Mouse (Mus musculus): ENCODE measurements around the gene Akap6.

Akap6 gene

DNA sequence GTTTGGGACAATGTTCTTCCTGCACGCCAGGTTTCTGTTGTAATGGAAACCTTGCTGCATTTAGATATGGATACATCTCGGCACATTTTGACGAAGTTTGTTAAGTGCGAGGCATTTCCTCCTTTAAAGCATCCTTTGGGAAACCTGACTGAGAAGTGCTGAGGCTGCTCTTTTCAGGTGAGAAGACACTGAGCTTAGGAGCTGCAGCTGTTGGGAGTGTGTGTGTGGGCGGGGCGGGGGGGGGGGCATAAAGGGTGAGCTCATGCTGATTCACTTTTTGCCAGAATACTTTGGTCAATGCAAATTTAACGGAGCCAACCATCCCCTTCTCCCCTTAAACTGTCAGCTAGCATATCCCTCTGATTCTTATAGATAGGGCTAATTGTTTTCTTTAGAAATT, 81.9 kb downstream of the Akap6 start:
- no peak for DNase-seq (ENCODE audit: low spot score)

DNA sequence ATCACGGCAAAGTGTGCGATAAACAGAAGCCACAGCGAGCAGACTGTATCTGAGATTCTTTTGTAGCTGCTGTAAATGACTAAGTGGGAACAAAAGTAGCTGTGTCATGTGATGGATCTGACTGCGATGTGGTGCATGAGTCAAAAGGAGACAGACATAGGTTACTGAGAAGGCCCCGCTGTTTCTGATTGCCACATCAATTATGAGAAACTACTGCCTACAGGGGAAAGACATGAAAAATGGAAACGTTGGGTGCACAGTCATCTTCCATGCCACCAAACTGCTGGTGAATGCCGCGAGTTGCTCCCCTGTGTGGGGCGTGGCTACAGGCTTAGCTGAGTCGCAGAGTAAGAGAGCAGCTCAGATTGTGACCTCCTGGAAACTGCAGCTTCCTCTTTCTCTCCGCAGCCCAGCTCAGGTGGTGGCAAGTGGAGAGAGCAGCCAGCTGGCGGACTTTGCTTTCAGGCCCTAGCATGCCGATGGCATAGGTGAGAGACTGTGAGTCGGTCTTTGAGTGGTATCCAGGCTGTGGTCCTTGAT, 83.8 kb downstream of the Akap6 start:
- DNase-seq (ENCODE audit: low spot score): no peak

DNA sequence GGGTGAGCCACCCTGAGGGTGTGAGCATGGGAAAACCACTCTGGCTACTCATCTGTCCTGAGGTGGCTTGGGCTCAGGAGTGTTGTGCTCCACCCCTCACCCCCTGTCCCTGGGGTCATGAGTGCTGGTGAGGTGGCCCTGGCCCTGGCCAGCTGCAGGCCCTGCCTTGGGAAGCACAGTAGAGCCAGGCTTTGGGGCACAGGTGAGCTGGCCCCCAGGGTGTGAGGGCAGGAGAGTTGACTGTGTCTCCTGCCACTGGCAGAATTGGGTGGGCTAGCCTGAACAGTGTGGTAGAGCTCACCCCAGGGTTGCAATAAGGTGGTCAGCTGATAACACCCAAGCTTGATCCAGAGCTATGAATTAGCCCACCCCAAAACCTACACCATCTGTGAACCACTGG, 86.0 kb downstream of the Akap6 start:
- DNase-seq (ENCODE audit: low spot score): no peak

DNA sequence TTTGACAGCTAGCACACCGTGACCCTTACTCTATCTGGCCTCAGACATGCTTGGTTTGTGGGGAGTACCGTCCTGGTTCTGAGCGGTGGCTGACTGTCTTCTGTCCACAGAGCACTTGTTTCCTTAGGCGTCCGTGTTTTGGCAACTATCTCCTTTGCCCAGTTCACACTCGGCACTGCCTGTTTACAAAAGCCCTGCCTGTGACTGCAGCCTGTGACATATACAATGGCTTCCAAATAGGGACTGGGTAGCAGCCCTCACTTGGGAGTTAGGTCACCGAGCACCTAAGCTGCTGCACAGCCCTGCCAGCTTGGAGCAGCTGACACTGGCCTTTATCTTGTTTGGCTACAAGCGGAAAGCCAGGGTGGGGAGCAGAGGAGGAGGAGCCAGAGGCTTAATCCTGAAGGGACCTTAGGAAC, 91.2 kb downstream of the Akap6 start:
- no peak for DNase-seq (ENCODE audit: low spot score)

DNA sequence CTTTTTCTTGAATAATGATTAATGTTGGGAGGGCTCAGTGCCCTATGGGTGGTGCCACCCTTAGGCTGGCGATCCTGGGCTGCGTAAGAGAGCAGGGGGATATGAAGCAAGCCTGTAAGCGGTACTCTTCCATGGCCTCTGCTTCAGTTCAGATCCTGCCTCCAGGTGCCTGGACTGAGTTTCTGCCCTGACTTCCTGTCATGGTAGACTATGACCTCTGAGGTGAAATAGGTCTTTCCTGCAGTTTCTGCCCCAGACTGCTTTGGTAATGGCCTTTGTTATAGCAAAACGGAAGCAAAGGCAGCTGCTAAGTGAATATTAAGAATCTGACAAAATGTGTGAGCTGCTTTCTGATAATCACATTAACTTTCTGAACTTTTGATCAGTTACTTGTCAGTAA, 94.9 kb downstream of the Akap6 start:
- DNase-seq (ENCODE audit: low spot score): no peak

DNA sequence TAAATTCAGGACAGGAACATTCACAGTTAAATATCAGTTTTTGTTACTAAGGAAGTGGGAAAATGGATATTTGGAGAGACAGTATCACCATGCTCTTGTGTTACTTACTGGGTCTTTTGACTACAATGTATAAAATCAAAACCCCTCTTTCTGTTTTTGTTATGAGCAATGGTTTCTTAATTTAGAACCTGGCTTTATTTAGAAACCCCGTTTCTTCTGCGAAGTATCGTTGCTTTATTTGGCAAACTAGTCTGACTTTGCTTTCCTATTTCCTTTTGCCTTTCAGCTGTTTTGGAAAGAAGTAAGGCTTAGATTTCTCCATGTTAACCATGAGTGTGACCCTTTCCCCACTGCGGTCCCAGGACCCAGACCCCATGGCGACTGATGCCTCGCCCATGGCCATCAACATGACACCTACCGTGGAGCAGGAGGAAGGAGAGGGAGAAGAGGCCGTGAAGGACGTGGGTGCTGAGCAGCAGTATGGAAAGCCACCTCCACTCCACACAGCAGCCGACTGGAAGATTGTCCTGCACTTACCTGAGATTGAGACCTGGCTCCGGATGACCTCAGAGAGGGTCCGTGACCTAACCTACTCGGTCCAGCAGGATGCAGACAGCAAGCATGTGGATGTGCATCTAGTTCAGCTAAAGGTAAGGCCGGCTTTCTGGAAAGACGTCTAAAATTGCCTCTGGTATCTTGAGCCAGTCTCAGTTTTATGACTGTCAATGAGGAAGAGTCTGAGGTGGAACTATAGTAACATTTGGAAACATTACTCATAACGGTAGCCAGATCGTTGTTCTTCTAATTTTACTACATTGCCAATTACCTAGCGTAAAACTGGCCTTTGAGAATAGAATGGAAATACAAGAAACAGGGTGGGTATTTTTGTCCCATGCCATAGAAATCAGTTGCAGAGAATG, 96.6 kb downstream of the Akap6 start:
- no peak for DNase-seq (ENCODE audit: low spot score)

DNA sequence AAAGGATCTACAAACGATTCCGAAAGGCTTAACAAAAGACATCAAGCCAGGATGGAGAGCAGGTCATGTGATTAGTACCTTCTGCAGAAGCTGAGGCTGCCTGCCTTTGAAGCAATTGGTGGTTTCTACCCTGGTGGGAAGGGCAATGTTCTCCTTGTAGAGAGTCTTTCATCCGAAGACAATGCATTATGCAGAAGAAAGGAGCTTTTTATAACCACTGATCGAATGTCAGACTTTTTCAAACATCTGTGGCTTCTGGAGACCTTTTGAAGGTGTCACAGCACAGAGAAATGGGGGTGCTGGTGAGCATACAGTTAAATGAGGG, 97.2 kb downstream of the Akap6 start:
- DNase-seq (ENCODE audit: low spot score): no peak

DNA sequence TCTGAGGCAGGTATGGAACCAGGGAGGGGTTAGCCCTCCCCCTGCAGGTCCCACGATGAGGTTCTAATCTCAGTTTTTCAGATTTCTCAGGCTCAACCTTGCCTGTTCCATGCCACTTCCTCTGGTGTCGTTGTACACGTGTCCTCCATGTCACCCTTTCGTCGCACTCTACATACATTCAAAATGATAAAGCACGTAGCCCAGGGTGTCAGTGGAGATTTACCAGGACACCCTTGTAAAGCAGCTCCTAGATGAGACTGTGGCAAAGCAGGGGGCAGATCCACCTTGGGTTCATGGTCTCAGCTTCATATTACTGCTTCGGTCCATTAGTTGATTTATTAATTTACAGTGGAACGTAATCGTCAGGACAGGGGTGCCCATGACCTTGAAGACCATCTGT, 100.5 kb downstream of the Akap6 start:
- no peak for DNase-seq (ENCODE audit: low spot score)

DNA sequence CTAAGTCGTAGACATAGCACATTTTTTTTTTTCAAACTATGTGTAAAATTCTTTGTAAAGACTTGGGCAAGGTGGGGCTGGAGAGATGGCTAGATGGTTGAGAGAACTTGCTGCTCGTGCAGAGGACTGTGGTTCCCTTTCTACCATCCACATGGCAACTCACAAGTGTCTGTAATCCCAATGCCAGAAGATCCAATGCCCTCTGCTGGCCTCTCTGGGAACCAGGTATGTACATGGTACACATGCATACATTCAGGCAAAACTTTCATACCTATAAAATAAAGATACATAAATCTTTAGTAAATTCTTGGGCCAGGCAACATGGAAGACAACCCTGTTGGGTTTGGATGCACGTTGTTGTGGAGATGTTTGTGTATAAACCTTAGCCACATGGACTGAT, 107.1 kb downstream of the Akap6 start:
- DNase-seq (ENCODE audit: low spot score): no peak

DNA sequence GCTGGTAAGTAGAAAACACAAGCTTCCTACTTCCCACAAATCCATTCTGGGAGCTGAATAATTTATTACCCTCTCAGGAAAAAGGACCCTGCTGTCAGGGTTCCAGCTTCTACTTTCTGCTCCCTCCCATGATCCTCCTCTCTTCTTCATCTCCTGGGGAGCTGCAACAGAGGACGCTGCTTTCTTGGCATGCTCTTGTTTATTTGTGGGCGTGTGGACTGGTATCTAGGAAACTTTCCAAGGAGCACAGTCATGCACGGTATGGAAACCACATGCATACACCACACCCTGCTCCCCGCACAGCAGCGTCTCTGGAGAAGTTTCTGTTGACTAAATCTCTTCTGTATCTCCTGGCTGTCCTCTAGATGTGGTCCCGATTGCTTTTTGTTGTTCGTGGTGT, 119.4 kb downstream of the Akap6 start:
- no peak for DNase-seq (ENCODE audit: low spot score)

DNA sequence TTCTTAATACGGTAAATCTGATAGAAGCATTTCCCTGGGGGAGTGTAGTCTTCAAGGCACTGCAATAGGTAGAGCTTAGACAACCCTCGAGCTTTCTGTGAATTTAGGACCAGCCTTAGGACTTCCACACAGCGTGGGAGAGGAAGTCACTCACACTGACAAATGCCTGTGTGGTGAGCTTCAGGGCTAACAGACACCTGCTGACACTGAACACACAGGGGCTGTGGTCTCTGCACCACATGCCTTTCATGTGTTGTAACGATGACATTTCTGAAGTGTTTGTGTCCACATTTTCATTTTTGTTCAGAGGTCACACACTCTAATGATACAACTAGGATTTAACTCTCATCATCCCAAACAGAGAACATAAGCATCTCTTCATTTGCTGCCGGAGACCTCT, 125.6 kb downstream of the Akap6 start:
- DNase-seq (ENCODE audit: low spot score): no peak

DNA sequence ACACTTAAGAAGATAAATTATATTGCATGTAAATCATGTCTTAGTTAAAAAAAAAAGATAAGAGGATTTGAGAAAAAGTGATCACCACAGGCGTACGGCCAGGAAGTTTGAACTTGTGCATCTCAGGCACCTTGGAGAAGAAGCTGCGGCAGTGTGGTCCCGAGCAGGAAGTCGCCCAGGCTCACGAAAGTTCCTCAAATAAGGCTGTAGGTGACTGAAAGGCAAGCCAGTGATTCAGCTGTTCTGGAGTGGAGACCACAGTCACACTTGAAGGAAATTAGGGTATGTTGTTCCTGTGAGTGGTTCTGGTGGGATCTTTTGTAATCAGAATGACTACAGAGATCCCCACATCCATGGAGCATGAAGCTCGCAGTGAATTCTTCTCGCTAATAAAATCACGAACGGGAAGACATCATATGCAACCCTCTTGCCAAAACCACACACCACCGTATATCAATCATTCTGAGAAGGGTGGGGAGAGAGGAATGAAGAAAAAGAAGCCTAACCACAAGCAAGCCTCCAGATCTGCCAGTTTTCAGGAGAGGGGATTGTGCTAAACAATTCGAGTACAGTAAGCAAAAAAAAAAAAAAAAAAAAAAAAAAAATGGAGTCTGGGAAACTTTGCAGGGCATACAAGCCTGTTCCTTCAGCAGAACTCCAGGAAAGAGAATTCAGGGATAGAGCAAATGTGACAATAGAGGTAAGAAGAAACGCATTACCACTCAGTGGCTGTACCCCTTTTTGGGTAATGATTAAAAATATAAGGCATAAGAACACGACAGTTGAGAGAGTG, 130.0 kb downstream of the Akap6 start:
- DNase-seq (ENCODE audit: low spot score): no peak

DNA sequence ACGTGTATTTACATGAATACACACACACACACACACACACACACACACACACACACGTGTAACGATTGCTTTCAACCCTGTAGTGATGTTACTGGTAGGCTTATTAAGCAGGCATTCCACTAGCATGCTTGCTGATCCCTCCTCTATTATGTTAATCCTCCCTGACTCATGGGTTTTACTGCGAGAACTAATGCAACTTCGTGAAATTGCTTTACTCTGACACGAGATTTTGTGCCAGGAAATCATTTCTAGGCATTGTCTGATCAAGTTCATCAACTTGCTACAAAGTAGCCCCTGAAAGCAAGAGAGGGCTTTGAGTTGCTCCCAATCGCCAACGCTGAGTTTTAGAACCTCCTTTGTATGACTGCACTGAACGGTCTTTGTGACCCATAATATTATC, 132.6 kb downstream of the Akap6 start:
- no peak for DNase-seq (ENCODE audit: low spot score)

DNA sequence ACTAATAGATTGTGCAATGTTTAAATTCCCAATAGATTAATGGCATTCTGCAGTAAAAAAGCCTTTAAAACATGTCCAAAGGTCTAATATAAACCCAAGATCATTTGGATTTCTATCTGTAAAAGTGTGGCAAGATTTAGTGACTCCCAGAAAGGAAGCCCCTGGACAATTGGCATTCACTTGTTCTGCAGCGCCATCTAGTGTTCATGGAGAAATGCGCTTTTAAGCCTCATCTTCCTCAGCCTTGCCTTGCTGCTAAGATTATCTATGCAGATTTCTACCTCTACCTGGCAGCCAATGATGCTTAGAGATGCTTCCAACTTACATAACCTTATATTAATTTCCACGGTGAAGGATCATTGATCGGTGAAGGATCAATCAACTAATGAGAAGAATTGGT, 133.0 kb downstream of the Akap6 start:
- DNase-seq (ENCODE audit: low spot score): no peak

DNA sequence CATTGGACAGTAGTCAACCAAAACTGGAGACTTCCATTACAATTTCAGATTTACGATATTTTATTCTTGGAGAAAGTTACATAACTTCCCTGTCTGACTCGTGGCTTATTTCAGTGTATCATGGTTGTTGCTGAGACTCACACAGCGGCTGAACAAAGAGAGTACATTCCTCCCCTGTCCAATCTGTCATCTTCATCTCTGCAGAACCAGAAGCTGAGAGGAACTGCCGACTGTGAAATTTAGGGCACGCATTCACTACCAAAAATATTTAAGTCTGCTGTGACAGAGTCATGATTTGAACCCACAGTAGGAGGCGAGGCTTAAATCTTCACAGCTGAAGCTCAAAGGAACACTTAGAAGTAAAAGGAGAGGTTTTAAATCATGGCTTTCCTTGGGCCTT, 134.0 kb downstream of the Akap6 start:
- no peak for DNase-seq (ENCODE audit: low spot score)

DNA sequence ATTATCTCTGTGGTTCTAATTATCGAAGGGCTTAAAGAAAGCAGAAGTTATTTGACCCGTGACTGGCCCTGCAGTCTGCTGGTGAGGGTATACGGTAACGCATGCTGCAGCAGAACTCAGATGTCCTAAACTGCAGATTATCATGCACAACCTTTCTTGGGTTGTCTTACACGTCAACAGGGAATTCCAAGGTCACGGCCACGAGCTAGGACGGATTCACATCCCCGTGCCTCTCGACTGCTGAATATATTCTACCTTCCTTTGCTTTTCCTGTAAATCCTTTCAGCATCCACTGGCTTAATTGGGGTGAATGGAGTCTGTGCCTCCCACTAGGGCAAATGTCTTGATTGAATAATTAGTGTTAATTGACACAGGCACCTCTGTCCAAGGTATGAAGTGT, 134.9 kb downstream of the Akap6 start:
- DNase-seq (ENCODE audit: low spot score): no peak

DNA sequence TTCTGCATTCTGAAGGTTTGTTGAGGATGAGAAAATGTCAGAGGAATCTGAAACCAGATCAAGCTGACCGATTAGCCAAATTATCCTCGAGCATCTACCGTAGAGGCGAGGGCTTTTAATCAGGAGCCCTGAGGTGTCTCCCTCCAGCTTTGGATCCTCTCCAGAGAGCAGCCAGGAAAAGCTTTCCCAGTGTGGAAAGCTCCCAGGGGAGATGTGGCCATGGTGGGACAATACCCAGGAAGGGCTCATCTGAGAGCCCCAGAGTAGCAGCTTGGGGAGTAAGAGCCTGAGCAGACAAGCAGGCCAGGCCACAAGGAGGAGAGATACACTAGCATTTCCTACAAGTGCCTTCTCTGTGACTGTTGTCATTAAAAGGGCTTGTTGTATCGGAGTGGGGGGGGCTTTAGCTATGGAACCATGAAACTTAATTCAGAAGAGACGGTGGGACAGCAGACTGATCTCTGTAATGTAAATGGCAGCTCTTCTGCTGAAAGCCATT, 135.6 kb downstream of the Akap6 start:
- no peak for DNase-seq (ENCODE audit: low spot score)

DNA sequence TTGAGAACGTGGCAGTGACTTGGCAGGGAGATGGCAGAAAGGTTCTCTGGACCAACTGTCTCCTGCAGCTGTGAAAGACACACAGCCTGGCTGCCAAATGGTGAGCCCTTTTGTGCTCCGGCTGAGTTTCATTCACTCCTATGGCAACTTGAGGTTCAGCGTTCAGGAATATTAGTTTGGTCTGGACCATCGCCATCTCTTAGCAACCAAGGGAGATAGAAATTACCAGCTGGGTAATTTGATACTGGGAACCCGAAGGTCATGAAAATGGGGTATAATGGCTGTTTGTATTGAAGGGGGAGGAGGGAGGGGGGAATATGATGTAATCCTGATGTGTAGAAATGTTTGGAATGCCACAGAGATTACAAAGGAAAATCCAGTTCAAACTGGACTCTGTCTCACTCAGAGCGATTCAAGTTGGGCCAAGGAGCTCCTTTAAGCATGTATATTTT, 136.1 kb downstream of the Akap6 start:
- DNase-seq (ENCODE audit: low spot score): no peak

DNA sequence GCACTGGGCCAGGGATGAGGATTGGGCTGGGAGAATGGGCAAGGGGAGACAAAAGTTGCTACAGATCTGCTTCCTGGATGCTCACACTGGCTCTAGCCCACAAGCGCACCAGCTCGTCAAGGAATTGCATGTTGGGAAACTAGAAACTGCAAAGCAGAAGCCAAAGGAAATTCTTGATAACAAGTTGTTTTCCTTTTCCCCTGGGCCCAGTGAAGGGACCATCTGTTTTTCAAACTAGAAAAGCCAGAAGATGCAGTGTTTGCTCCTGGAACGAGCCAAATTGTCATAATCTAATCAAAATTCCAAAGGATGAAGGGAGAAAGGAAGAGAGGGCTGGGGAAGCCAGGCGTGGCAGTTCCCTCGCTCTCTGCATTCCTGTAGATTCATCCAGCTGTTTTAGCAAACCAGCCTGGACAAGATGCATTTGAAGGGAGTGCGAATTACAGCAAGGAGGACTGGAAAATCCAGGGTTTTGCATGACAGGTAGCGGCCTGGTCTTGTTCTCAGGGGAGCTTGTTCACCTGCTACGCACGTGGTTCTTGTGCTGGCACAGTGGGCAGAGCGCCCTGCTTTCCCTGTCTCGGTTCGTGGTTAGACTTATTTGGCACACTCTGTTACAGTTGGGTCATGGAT, 136.8 kb downstream of the Akap6 start:
- no peak for DNase-seq (ENCODE audit: low spot score)

DNA sequence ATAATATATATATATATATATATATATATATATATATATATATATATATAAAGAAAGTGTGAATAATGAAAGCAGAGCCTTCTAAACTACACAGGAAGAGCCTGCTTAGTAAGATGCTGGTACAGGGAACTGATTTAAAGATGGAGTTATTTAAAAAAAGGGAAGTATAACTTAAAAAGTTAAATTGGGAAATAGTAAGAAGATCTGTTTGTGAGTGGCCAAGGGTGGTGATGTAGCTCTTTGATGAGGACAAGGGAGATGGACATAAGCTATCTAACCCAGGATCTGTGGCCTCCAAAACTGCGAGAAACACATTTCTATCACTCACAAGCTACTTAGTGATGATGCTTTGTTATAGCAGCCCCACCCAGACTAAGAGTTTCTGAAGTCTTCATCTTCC, 146.8 kb downstream of the Akap6 start:
- no peak for DNase-seq (ENCODE audit: low spot score)

DNA sequence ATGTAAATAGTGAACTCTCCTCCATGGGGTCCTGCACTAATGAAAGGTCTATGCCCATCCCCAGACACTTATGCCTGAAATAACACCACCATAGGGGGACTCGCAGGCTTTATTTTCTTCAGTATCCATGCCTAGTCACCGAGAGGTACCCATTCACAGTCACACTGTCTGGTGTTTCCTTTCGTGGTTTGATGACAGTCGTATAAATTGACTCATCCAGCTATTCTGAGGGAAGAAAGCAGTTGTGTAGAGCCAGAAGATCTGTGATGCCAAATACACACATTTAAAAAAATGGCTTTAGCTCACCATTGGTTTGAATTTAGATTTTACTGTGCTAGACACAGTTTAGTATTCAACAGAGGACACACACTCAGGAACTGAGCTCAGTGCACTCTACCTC, 147.8 kb downstream of the Akap6 start:
- no peak for DNase-seq (ENCODE audit: low spot score)

DNA sequence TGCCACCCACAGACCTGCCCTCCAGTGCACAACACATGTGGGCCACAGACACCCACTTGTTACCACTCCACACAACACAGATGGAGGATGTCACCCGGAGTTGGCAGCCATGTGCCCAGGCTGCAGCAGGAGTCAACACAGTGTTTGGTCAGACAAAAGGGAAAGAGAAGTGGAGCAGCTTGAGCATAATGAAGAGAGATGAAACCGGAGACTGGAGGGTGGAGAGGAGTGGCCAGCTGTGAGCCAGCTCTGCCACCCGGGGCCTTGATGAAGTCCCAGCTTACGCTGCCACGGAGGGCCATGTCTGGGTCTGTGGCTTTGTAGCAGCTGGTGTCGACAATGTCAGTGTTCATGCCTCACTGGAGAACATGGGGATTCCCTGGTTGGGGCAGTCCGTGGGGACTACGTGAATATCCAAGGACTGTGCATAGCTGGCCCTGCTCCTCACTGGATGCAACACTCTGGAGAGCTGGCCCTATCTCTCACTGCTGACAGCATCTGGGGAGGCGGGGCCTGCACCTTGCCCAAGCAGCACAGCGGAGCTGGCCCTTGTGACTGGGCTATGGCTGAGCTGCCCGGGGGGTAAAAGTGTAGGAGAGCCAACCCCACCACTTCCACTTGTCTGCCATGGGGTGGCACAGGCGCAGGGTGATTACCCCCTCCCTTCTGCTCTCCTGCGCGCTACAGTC, 148.8 kb downstream of the Akap6 start:
- no peak for DNase-seq (ENCODE audit: low spot score)
